Mouse (Mus musculus): ENCODE results near the gene Enthd1. TPM values are rescaled to one million over a fixed set of nuclear protein-coding genes. Genes with fewer than 3 reads are reported as not detected.
"Not testable (repeated sequence)": the region's sequence is repeated elsewhere in the genome, so short reads cannot be mapped to it uniquely, and the experiment has no call there.

Enthd1 gene
- total RNA-seq, 1 experiment = 0.49 TPM

DNA sequence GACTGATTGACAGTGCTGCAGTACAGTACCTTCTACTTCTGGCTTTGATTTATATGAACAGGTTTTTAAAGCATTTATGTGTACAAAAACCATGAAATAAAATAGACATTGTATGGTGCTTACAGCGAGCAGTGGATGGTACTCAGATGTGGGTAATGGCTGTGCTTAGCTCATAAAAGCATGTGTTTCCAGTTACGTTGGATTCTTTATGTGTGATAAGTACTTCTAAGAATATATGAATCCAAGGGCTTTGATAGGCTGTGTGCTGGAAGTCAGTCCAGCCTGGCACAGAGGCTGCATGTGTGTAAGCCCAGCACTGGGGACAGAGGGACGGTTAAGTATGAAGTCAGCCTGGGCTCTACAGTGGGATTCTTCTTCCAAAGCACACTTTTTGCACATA is 48.4 kb downstream of the Enthd1 start:
- Histone ChIP-seq H3K4me3 (ENCODE audit: insufficient read depth in 1 of 2, low read depth in 1 of 2, low read length in 2 of 2, poor library complexity in 1 of 2, severe bottlenecking in 1 of 2) (no peak overlapping the region), H3K27ac (ENCODE audit: insufficient read depth, low read depth, low read length, poor library complexity, severe bottlenecking) (no peak overlapping the region), H3K9ac (ENCODE audit: insufficient read depth, low read depth, low read length, poor library complexity, severe bottlenecking) (no peak overlapping the region), H3K36me3 (ENCODE audit: control insufficient read depth, insufficient read depth, low read length, poor library complexity, severe bottlenecking) (no peaks in the 10 kb centered on the region), H3K4me1 (ENCODE audit: control insufficient read depth in 2 of 2, insufficient read depth in 2 of 2, low read length in 2 of 2, poor library complexity in 1 of 2) (no peaks in the 10 kb centered on the region), H3K9me3 (ENCODE audit: control insufficient read depth, insufficient read depth, low read depth, low read length) (no peaks in the 10 kb centered on the region)
- TF ChIP-seq MAFK (IDR thresholded peaks at IDR 0.05; ENCODE audit: insufficient read depth, low read depth, low read length) = no peak
- TF ChIP-seq ZNF384 (IDR thresholded peaks at IDR 0.05; ENCODE audit: low read depth, low read length) = no peak
- no peak for TF ChIP-seq ZC3H11A (IDR thresholded peaks at IDR 0.05; ENCODE audit: borderline replicate concordance, low read depth, low read length)
- no peak for TF ChIP-seq CHD2 (IDR thresholded peaks at IDR 0.05; ENCODE audit: low read depth, low read length)
- TF ChIP-seq HCFC1 (IDR thresholded peaks at IDR 0.05; ENCODE audit: borderline replicate concordance, insufficient read depth, low read length) = no peak
- in situ Hi-C loops (cut with MboI; ENCODE audit: low sequenced_read_pairs in 2 of 2, unreplicated experiment in 2 of 2) = no loop called here
- no peak for DNase-seq (ENCODE audit: low read depth, low spot score)

DNA sequence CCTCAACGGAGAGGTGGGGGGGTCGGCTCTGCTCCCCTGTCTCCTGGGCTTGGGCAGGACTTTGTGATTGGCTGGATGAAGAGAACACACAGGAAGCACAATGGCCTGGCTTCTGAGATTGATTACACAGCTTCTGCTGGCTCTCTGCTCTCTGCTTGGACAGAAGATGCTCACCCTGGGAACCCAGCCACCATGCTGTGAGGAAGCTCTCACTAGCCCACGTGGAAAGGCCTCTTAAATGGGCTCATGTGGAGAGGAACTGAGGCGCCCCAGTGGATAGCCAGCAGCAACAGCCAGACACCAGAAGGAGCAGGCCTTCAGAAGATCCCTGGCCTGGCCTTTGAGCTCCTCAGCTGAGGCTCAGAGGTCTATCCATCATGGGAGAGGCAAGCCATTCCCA is 59.9 kb downstream of the Enthd1 start:
- TF ChIP-seq ZNF384 (IDR thresholded peaks at IDR 0.05; ENCODE audit: low read depth, low read length) (no peak), ZC3H11A (IDR thresholded peaks at IDR 0.05; ENCODE audit: borderline replicate concordance, low read depth, low read length) (no peak), HCFC1 (IDR thresholded peaks at IDR 0.05; ENCODE audit: borderline replicate concordance, insufficient read depth, low read length) (no peak), MAFK (IDR thresholded peaks at IDR 0.05; ENCODE audit: insufficient read depth, low read depth, low read length) (no peak), CHD2 (IDR thresholded peaks at IDR 0.05; ENCODE audit: low read depth, low read length) (no peak)
- no peaks in the 10 kb centered on the region for H3K36me3 ChIP-seq (ENCODE audit: control insufficient read depth, insufficient read depth, low read length, poor library complexity, severe bottlenecking)
- no peaks in the 10 kb centered on the region for H3K9me3 ChIP-seq (ENCODE audit: control insufficient read depth, insufficient read depth, low read depth, low read length)
- in situ Hi-C loops (cut with MboI; ENCODE audit: low sequenced_read_pairs in 2 of 2, unreplicated experiment in 2 of 2) = no loop called here
- H3K27ac ChIP-seq (ENCODE audit: insufficient read depth, low read depth, low read length, poor library complexity, severe bottlenecking) = no peak overlapping the region
- DNase-seq (ENCODE audit: low read depth, low spot score) = no peak
- no peak overlapping the region for H3K9ac ChIP-seq (ENCODE audit: insufficient read depth, low read depth, low read length, poor library complexity, severe bottlenecking)
- H3K4me1 ChIP-seq (ENCODE audit: control insufficient read depth in 2 of 2, insufficient read depth in 2 of 2, low read length in 2 of 2, poor library complexity in 1 of 2) = peaks cover 0 to 9% of the 10 kb centered on the region in 2 experiments; a peak in 2 of 4 replicates
- H3K4me3 ChIP-seq (ENCODE audit: insufficient read depth in 1 of 2, low read depth in 1 of 2, low read length in 2 of 2, poor library complexity in 1 of 2, severe bottlenecking in 1 of 2) = no peak overlapping the region

DNA sequence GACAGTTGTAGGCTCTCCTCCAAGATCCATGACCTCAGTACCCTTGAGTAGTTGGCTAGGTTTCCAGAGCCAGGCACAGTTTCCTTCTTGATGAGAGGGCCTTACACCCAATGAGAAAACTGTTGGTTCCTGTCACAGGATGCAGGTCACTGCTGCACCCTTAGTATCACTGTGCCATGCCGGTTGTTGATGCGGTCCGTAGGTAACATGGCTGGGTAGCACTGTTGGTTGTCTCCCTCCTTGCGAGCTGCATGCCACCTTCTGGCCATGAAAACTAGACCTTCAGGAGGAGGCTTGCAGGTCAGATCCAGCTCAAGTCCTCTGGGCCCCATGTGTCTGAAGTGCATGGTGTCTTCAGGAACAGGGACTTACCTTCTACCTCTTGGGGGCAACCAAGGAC is 61.8 kb downstream of the Enthd1 start:
- H3K27ac ChIP-seq (ENCODE audit: insufficient read depth, low read depth, low read length, poor library complexity, severe bottlenecking); H3K9ac ChIP-seq (ENCODE audit: insufficient read depth, low read depth, low read length, poor library complexity, severe bottlenecking); DNase-seq (ENCODE audit: low read depth, low spot score); H3K4me3 ChIP-seq (ENCODE audit: insufficient read depth in 1 of 2, low read depth in 1 of 2, low read length in 2 of 2, poor library complexity in 1 of 2, severe bottlenecking in 1 of 2); in situ Hi-C loops (cut with MboI; ENCODE audit: low sequenced_read_pairs in 2 of 2, unreplicated experiment in 2 of 2); H3K9me3 ChIP-seq (ENCODE audit: control insufficient read depth, insufficient read depth, low read depth, low read length); H3K36me3 ChIP-seq (ENCODE audit: control insufficient read depth, insufficient read depth, low read length, poor library complexity, severe bottlenecking); H3K4me1 ChIP-seq (ENCODE audit: control insufficient read depth in 2 of 2, insufficient read depth in 2 of 2, low read length in 2 of 2, poor library complexity in 1 of 2): not testable (repeated sequence)

DNA sequence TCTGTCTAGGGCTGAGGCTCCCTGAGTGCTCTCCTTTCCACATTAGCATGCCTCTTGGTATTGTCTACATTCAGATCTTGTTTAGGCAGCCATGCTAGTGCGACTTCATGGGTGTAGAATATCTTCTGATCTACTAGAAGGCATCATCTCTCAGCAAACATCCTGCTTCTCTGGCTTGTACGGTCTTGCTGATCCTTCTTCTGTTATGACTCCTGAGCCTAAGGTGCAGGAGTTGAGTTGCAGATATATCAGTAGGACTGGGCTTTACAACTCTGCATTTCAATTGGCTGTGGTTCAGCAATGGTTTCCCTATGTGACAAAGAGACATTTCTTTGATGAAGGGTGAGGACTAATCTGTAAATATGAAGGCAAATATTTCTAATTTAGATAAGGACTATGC is 62.2 kb downstream of the Enthd1 start:
- no peaks in the 10 kb centered on the region for H3K9me3 ChIP-seq (ENCODE audit: control insufficient read depth, insufficient read depth, low read depth, low read length)
- no peak for TF ChIP-seq CHD2 (IDR thresholded peaks at IDR 0.05; ENCODE audit: low read depth, low read length)
- no peak for TF ChIP-seq MAFK (IDR thresholded peaks at IDR 0.05; ENCODE audit: insufficient read depth, low read depth, low read length)
- TF ChIP-seq ZC3H11A (IDR thresholded peaks at IDR 0.05; ENCODE audit: borderline replicate concordance, low read depth, low read length) = no peak
- TF ChIP-seq HCFC1 (IDR thresholded peaks at IDR 0.05; ENCODE audit: borderline replicate concordance, insufficient read depth, low read length) = no peak
- no peak for TF ChIP-seq ZNF384 (IDR thresholded peaks at IDR 0.05; ENCODE audit: low read depth, low read length)
- H3K4me3 ChIP-seq (ENCODE audit: insufficient read depth in 1 of 2, low read depth in 1 of 2, low read length in 2 of 2, poor library complexity in 1 of 2, severe bottlenecking in 1 of 2) = no peak overlapping the region
- H3K27ac ChIP-seq (ENCODE audit: insufficient read depth, low read depth, low read length, poor library complexity, severe bottlenecking) = no peak overlapping the region
- H3K36me3 ChIP-seq (ENCODE audit: control insufficient read depth, insufficient read depth, low read length, poor library complexity, severe bottlenecking) = no peaks in the 10 kb centered on the region
- in situ Hi-C loops (cut with MboI; ENCODE audit: low sequenced_read_pairs in 2 of 2, unreplicated experiment in 2 of 2) = no loop called here
- H3K4me1 ChIP-seq (ENCODE audit: control insufficient read depth in 2 of 2, insufficient read depth in 2 of 2, low read length in 2 of 2, poor library complexity in 1 of 2) = peaks cover 0 to 4% of the 10 kb centered on the region in 2 experiments; a peak in 2 of 4 replicates
- H3K9ac ChIP-seq (ENCODE audit: insufficient read depth, low read depth, low read length, poor library complexity, severe bottlenecking) = no peak overlapping the region
- no peak for DNase-seq (ENCODE audit: low read depth, low spot score)

Data from ES-E14 (cell line).